Mouse (Mus musculus): ENCODE data around the gene B230118H07Rik. TPM values are rescaled to one million over a fixed set of nuclear protein-coding genes. Genes with fewer than 3 reads are reported as not detected.

Gene B230118H07Rik
- total RNA-seq, 2 experiments from 2014 or later, result 69.9 to 72.1 TPM

DNA sequence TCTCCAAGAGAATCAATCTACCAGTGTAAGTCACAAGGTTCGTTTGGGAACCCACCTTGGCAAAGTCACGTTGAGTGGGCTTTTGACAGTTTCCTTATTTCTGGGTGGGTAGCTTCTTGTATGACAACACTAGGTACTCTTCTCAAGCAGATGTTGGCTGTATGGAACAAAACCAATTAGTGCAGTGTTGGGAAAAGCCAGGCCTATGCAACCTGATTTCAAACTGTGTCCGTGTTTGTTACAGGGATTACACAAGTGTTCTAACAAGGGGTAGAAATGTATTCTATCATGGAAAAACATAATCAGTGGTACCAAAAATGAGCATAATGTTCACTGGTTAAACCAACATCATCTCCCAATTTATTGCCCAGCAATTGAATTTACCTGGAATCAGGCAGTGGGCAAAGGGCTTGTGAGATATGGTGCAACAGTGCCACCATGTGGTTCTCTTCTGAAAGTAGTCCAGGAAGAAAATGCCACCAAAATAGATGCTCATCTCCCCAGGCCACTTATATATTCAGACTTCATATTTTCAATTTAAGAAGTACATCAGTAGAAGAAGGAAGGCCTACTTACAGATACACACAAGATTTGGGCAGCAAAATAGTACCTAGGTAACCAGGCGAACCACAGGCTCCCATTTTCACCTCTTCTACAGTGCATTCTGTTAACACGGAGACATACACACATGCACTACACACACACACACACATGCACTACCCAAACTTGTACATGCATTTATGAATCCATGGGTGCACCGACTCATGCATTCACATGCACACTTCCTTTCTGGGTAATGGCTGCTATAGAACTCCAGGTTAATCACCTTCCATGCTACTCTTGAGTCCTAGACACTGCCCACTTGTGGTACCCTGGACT is 123.6 kb downstream of the B230118H07Rik start:
- no peak for DNase-seq

DNA sequence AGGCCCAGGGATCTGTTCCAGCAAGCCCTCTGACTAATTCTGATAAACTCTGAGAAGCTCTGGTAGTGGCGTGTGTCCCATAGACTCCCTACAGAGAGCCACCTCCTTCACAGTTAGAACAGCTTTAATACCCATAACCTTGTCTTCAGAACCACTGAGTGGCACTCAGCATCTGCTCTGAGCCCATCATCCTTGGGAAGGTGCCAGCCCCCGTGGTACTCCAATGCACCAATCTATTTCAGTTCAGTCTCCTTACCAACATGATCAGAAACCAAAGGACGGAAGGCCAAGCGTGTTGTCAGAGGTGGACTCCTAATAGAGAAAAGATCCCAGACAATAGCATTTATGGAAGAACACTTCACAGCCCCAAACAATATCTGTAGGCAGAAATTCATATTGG is 124.2 kb downstream of the B230118H07Rik start:
- DNase-seq, result no peak

DNA sequence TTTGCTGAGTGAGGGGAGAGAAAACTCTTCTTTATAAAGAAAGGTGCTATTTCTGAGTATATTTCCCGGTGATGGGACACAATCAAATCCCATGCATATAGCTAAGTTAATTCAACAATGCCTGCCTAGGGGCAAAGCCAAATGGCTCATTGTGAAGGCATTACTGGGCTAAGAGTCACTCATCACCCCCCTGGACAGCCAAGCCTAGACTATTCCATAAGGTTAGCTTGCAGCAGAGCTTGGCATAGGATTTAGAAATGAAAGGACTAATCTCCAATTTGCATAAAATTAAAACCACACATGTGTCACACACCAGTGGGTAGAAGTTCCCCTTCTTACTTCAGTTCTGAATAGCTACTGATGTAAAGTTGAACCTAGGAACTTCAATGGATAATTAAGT is 128.8 kb downstream of the B230118H07Rik start:
- DNase-seq, result no peak

DNA sequence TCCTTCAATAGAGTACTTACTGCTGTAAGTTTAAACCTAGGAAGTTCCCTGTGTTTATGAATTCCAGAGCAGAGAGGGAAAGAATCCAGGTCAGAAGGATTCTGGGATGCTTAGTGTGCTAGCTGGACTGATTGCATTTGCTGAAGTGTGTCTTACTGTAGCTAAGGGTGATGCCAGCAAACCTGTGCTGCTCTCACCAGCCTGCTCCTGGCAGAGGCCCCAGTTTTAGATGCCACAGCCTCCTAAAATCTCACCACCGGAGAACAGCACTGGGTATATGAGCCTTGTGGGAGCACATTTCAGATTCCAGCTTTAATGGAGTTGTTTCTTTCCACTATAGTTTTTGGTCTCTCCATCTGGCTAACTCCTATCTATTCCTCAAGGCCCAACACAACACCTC is 129.4 kb downstream of the B230118H07Rik start:
- DNase-seq, result no peak

Other genes starting within 250 kb of the B230118H07Rik start
- not detected for gene Rag2, start 24.8 kb downstream of the B230118H07Rik start, total RNA-seq (2021)
- under 1 TPM in 1 of 2 experiments, not detected in 1; 0.35 TPM for gene Rag1, start within 50 bp of the B230118H07Rik start, total RNA-seq (2021)
- 1 to 10 TPM; 7.8 to 8.6 TPM for gene Traf6, start 28.9 kb upstream of the B230118H07Rik start, total RNA-seq (2021)
- 1 to 10 TPM in 1 of 2 experiments, under 1 TPM in 1; 0.08 to 1.5 TPM for gene Prr5l, start 233.5 kb upstream of the B230118H07Rik start, total RNA-seq (2021)
- gene Commd9, start 236.7 kb upstream of the B230118H07Rik start, total RNA-seq (2021), result 10 to 100 TPM; 31.9 to 32.0 TPM